Mouse (Mus musculus): Measurements from ENCODE around the gene Gosr1.

DNA sequence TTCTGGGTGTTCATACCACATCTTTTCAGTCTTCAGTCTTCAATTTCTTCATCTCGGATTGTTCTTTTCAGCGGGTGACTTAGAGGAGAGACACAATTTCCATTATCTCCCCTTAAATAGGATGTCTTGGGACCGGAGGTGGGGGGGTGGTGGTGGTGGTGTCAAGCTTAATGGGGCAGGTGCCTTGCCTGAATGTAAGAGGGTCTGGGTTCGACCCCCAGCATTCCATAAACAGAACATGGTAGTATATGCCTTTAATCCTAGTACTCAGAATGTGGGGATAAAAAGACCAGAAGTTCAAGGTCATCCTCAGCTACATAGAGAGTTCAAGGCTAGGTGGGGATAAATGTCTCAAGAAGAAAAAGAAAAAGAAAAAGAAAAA, 353 bp upstream of the Gosr1 start:
- TF ChIP-seq TAL1 (IDR thresholded peaks at IDR 0.05; ENCODE audit: low read length) (no peak), GATA1 (IDR thresholded peaks at IDR 0.05; ENCODE audit: low read length) (no peak)

Measured in erythroblast, embryonic 14.5 days (primary cell).